Mouse (Mus musculus): ENCODE data around the gene Mrpl9.

GRCm38 (mm10) chr3:94497162-94497561 lies 54.0 kb downstream of the Mrpl9 start:
- TF ChIP-seq CTCF (IDR thresholded peaks at IDR 0.05; ENCODE audit: borderline replicate concordance, control insufficient read depth, extremely low read depth, insufficient read depth, low read length, poor library complexity), result no peak
- TF ChIP-seq POLR2A (IDR thresholded peaks at IDR 0.05; ENCODE audit: control insufficient read depth, extremely low read depth, insufficient read depth, low read length, poor library complexity), result no peak

All from thymus, adult 2 months (tissue).